Mouse (Mus musculus) heart, adult 2 months (tissue): ENCODE measurements around the gene Trim38. TPM values are rescaled to one million over a fixed set of nuclear protein-coding genes. Genes with fewer than 3 reads are reported as not detected.

Experiments used
- DNase-seq, 2 experiments: peaks; one replicate each; pipeline ENCODE4 v3.0.0; 2021
- H3K27ac ChIP-seq: fragments of 200-600 bp; 2 replicates; pipeline ENCODE4 v1.8.1; 2022
- H3K27me3 ChIP-seq: fragments of 200-500 bp; 2 replicates; pipeline ENCODE4 v1.6.1; 2012; ENCODE audit warnings: mild to moderate bottlenecking, low read length, inconsistent platforms, mixed read lengths; ENCODE audit not compliant: control insufficient read depth, insufficient read depth
- H3K36me3 ChIP-seq: fragments of 200-500 bp; 2 replicates; pipeline ENCODE4 v1.6.1; 2012; ENCODE audit warnings: low read length, inconsistent platforms; ENCODE audit not compliant: control insufficient read depth, insufficient read depth
- H3K4me1 ChIP-seq: fragments of 200-500 bp; 2 replicates; pipeline ENCODE4 v1.6.1; 2011; ENCODE audit warnings: low read length; ENCODE audit not compliant: control insufficient read depth, insufficient read depth
- H3K4me3 ChIP-seq: fragments of 200-600 bp; 2 replicates; pipeline ENCODE4 v1.8.1; 2022
- H3K79me2 ChIP-seq: fragments of 200-500 bp; replicated peaks from 2 replicates; pipeline ENCODE4 v1.6.1; 2012; ENCODE audit warnings: mild to moderate bottlenecking, inconsistent platforms, low read length, moderate library complexity, mixed read lengths; ENCODE audit not compliant: control insufficient read depth, insufficient read depth
- H3K9ac ChIP-seq: fragments of 200-500 bp; 2 replicates; pipeline ENCODE4 v1.6.1; 2012; ENCODE audit warnings: low read depth, mild to moderate bottlenecking, control low read depth, inconsistent platforms, low read length, mixed read lengths
- CTCF ChIP-seq: fragments of 200-600 bp; IDR thresholded peaks from 2 replicates; pipeline ENCODE4 v1.8.1; 2022; ENCODE audit warnings: antibody characterized with exemption, mild to moderate bottlenecking, moderate library complexity
- EP300 ChIP-seq: fragments of 200-500 bp; IDR thresholded peaks from 2 replicates; pipeline ENCODE4 v1.6.1; 2011; ENCODE audit warnings: low read depth, low read length, control low read depth; ENCODE audit not compliant: insufficient read depth
- POLR2A ChIP-seq: fragments of 200-500 bp; IDR thresholded peaks from 2 replicates; pipeline ENCODE4 v1.6.1; 2011; ENCODE audit warnings: mild to moderate bottlenecking, low read depth, low read length, control low read depth; ENCODE audit not compliant: insufficient read depth
- WGBS: fragments of 180-500 bp; shearing (Covaris S2); methylation state at CpG from one replicate; pipeline ENCODE4 v1.1.7; 2018; 5-methylcytosine and 5-hydroxymethylcytosine counted together
- intact Hi-C: fragments of 180-260 bp; cut with DNase I; formaldehyde crosslinking; loops from one replicate; pipeline ENCODE4 v1.15.1; 2025
- polyA plus RNA-seq: library from polyadenylated mRNA; depleted of rRNA; stranded (reverse); fragments of >200 nt; gene quantifications from 2 replicates; pipeline ENCODE4 v1.2.3, GENCODE M21; 2012
- total RNA-seq, 2 experiments: library from RNA; stranded (reverse); gene quantifications; 2 replicates each; pipeline ENCODE4 v1.2.3; 2021

Gene Trim38
- total and polyA plus RNA-seq, 3 experiments = 0.08 to 0.11 TPM; not detected in 1

- Histone ChIP-seq H3K36me3 (no peaks in the 10 kb centered on the region), H3K79me2 (no peaks in the 10 kb centered on the region), H3K4me1 (peaks cover 1% of the 10 kb centered on the region; the same call in 1 of the 2 replicates), H3K4me3 (no peak overlapping the region), H3K27me3 (no peaks in the 10 kb centered on the region), H3K9ac (no peak overlapping the region), H3K27ac (no peak overlapping the region)
- DNase-seq = no peak
- intact Hi-C loops = loop anchor here (10.0 kb wide), 1 partner anchor 404 kb away; the partner anchor contains the start of gene Zfp322a
- WGBS = 29% methylated on average over 5 of the region's 5 CpGs
- TF ChIP-seq POLR2A = no peak
- no peak for TF ChIP-seq EP300
- no peak for TF ChIP-seq CTCF
Observed at GRCm38 (mm10) chr13:23768834-23769397, 797 bp upstream of the Trim38 start.

GRCm38 (mm10) chr13:23772561-23773313 is 3.0 kb downstream of the Trim38 start:
- no peaks in the 10 kb centered on the region for H3K79me2 ChIP-seq
- TF ChIP-seq CTCF (no peak), EP300 (no peak)
- 13% methylated on average over 21 of the region's 21 CpGs for WGBS
- H3K4me3 ChIP-seq = no peak overlapping the region
- no peaks in the 10 kb centered on the region for H3K27me3 ChIP-seq
- peak; percentile 24 to 37 for DNase-seq
- intact Hi-C loops = no loop called here
- no peak overlapping the region for H3K27ac ChIP-seq
- no peaks in the 10 kb centered on the region for H3K36me3 ChIP-seq
- peaks cover 1% of the 10 kb centered on the region; the same call in 1 of the 2 replicates for H3K4me1 ChIP-seq
- no peak overlapping the region for H3K9ac ChIP-seq

- Histone ChIP-seq H3K36me3 (no peaks in the 10 kb centered on the region), H3K9ac (no peak overlapping the region), H3K27me3 (no peaks in the 10 kb centered on the region), H3K79me2 (no peaks in the 10 kb centered on the region), H3K27ac (no peak overlapping the region), H3K4me3 (no peak overlapping the region), H3K4me1 (no peaks in the 10 kb centered on the region)
- TF ChIP-seq EP300 (no peak), POLR2A (no peak), CTCF (no peak)
- DNase-seq = no peak
- WGBS = 90% methylated on average over 7 of the region's 7 CpGs
- intact Hi-C loops = no loop called here
Observed at GRCm38 (mm10) chr13:23778339-23778738, 8.6 kb downstream of the Trim38 start.

GRCm38 (mm10) chr13:23779025-23779424 is 9.3 kb downstream of the Trim38 start:
- WGBS = 72% methylated on average over 4 of the region's 4 CpGs
- Histone ChIP-seq H3K79me2 (no peaks in the 10 kb centered on the region), H3K27ac (no peak overlapping the region), H3K9ac (no peak overlapping the region), H3K4me1 (no peaks in the 10 kb centered on the region), H3K36me3 (no peaks in the 10 kb centered on the region), H3K4me3 (no peak overlapping the region), H3K27me3 (no peaks in the 10 kb centered on the region)
- TF ChIP-seq POLR2A (no peak), EP300 (no peak), CTCF (no peak)
- DNase-seq = no peak
- intact Hi-C loops = no loop called here

- 41% methylated on average over 2 of the region's 2 CpGs for WGBS
- intact Hi-C loops = loop anchor here (5.0 kb wide), 1 partner anchor 505 kb away; no protein-coding TSS in a partner anchor
Observed at GRCm38 (mm10) chr13:23792520-23792919, 22.8 kb downstream of the Trim38 start.

GRCm38 (mm10) chr13:23799405-23799804 is 29.7 kb downstream of the Trim38 start:
- 68% methylated on average over 5 of the region's 5 CpGs for WGBS
- no peak overlapping the region for H3K4me3 ChIP-seq
- H3K79me2 ChIP-seq = no peaks in the 10 kb centered on the region
- intact Hi-C loops = no loop called here
- H3K27ac ChIP-seq = no peak overlapping the region
- no peak overlapping the region for H3K9ac ChIP-seq
- no peaks in the 10 kb centered on the region for H3K27me3 ChIP-seq
- TF ChIP-seq EP300 (no peak), POLR2A (no peak), CTCF (no peak)
- no peak for DNase-seq
- no peaks in the 10 kb centered on the region for H3K36me3 ChIP-seq
- H3K4me1 ChIP-seq = no peaks in the 10 kb centered on the region

More at GRCm38 (mm10) chr13:23792520-23792919, 22.8 kb downstream of the Trim38 start:
- H3K4me3 ChIP-seq = no peak overlapping the region
- H3K4me1 ChIP-seq = no peaks in the 10 kb centered on the region
- DNase-seq = peak in 1 of 2 experiments; percentile 8
- TF ChIP-seq POLR2A (no peak), CTCF (peak; percentile 93; the same call in 1 of the 2 replicates)
- H3K27ac ChIP-seq = no peak overlapping the region
- H3K27me3 ChIP-seq = no peaks in the 10 kb centered on the region
- no peaks in the 10 kb centered on the region for H3K36me3 ChIP-seq
- H3K9ac ChIP-seq = no peak overlapping the region
- H3K79me2 ChIP-seq = no peaks in the 10 kb centered on the region
